Mouse (Mus musculus) kidney, embryonic 16.5 days (tissue): ENCODE data around the gene Pmel. TPM values are rescaled to one million over a fixed set of nuclear protein-coding genes. Genes with fewer than 3 reads are reported as not detected.

Experiments used
- ATAC-seq: fragments of 200-750 bp; cut with Nextera tagmentation; 2 replicates; pipeline ENCODE4 v1.8.0; 2017; ENCODE audit warnings: moderate TSS enrichment; ENCODE audit not compliant: low FRiP score, low TSS enrichment
- H3K27ac ChIP-seq: fragments of 300-500 bp; sonication (generic); 2 replicates; pipeline ENCODE4 v1.5.1; 2014; ENCODE audit warnings: low read length
- H3K27me3 ChIP-seq: fragments of 300-500 bp; sonication (generic); 2 replicates; pipeline ENCODE4 v1.6.1; 2014; ENCODE audit warnings: low read length, control low read depth, mixed read lengths; ENCODE audit not compliant: insufficient read depth
- H3K36me3 ChIP-seq: fragments of 300-500 bp; sonication (generic); 2 replicates; pipeline ENCODE4 v1.6.1; 2014; ENCODE audit warnings: low read length, control low read depth, mixed read lengths; ENCODE audit not compliant: insufficient read depth
- H3K4me1 ChIP-seq: fragments of 300-500 bp; sonication (generic); 2 replicates; pipeline ENCODE4 v1.6.1; 2014; ENCODE audit warnings: low read length, control low read depth, mixed read lengths; ENCODE audit not compliant: insufficient read depth
- H3K4me2 ChIP-seq: fragments of 300-500 bp; sonication (generic); replicated peaks from 2 replicates; pipeline ENCODE4 v1.6.1; 2014; ENCODE audit warnings: low read depth, low read length
- H3K4me3 ChIP-seq: fragments of 300-500 bp; sonication (generic); 2 replicates; pipeline ENCODE4 v1.5.1; 2014; ENCODE audit warnings: mild to moderate bottlenecking, low read length
- H3K9ac ChIP-seq: fragments of 300-500 bp; sonication (generic); replicated peaks from 2 replicates; pipeline ENCODE4 v1.6.1; 2014; ENCODE audit warnings: low read length
- H3K9me3 ChIP-seq: fragments of 300-500 bp; sonication (generic); 2 replicates; pipeline ENCODE4 v1.6.1; 2016; ENCODE audit warnings: low read length, control low read depth
- WGBS: fragments of 180-500 bp; shearing (Covaris S2); extraction: QIAGEN DNeasy Blood & Tissue Kit; methylation state at CpG from one replicate; pipeline ENCODE4 v1.1.7; 2014; 5-methylcytosine and 5-hydroxymethylcytosine counted together
- polyA plus RNA-seq: library from polyadenylated mRNA; unstranded; fragments of >200 nt; fragmentation: Nextera tagmentation; extraction: Ambion mirVana; gene quantifications from 2 replicates; pipeline ENCODE4 v1.2.1, GENCODE M21; 2015

The Pmel gene
- 1.5 and 1.7 TPM in 2 replicates for polyA plus RNA-seq

- Histone ChIP-seq H3K36me3 (peaks cover 35% of the 10 kb centered on the region), H3K27me3 (no peaks in the 10 kb centered on the region), H3K27ac (peak within 1 kb of the TSS; percentile 99), H3K4me3 (peak within 1 kb of the TSS; percentile 94), H3K4me2 (peak within 1 kb of the TSS; percentile 85), H3K9me3 (no peaks in the 10 kb centered on the region), H3K9ac (peak within 1 kb of the TSS; percentile 92), H3K4me1 (peaks cover 25% of the 10 kb centered on the region)
- 3% methylated on average over 4 of the region's 4 CpGs for WGBS
- no peak for ATAC-seq
Measured at GRCm38 (mm10) chr10:128703895-128704294, at the start of gene Pmel. TSS of gene Pmel (plus strand) at chr10:128704195.

DNA sequence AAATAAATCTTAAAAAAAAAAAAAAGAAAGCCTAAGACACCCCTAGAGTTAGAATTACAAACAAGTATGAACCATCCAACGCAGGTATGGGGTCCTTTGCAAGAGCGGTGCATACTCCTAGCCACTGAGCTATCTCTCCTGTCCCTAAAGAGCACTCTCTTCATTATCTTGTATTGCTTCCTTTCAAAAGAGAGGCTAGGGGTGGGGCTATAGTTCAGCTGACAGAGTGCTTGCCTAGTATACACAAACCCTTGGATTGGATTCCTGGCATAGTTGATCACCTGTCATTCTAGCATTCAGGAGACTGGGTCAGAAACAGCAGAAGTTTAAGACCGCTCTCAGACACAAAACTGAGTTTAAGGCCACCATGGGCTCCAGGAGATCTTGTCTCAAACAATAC, 48.7 kb upstream of the Pmel start:
- ATAC-seq, result no peak
- no peak overlapping the region for H3K27ac ChIP-seq

GRCm38 (mm10) chr10:128656731-128657130, 47.3 kb upstream of the Pmel start:
- Histone ChIP-seq H3K27me3 (no peaks in the 10 kb centered on the region), H3K4me2 (no peak overlapping the region), H3K36me3 (no peaks in the 10 kb centered on the region), H3K4me1 (no peaks in the 10 kb centered on the region), H3K9ac (no peak overlapping the region), H3K4me3 (no peak overlapping the region), H3K9me3 (no peaks in the 10 kb centered on the region), H3K27ac (no peak overlapping the region)
- WGBS, result 90% methylated on average over 1 of the region's 1 CpGs
- no peak for ATAC-seq

More for the DNA sequence above, 48.7 kb upstream of the Pmel start:
- Histone ChIP-seq H3K27me3 (no peaks in the 10 kb centered on the region), H3K4me3 (no peak overlapping the region), H3K4me2 (no peak overlapping the region), H3K4me1 (no peaks in the 10 kb centered on the region), H3K9ac (no peak overlapping the region), H3K9me3 (no peaks in the 10 kb centered on the region), H3K36me3 (no peaks in the 10 kb centered on the region)
- 86% methylated on average over 3 of the region's 3 CpGs for WGBS

DNA sequence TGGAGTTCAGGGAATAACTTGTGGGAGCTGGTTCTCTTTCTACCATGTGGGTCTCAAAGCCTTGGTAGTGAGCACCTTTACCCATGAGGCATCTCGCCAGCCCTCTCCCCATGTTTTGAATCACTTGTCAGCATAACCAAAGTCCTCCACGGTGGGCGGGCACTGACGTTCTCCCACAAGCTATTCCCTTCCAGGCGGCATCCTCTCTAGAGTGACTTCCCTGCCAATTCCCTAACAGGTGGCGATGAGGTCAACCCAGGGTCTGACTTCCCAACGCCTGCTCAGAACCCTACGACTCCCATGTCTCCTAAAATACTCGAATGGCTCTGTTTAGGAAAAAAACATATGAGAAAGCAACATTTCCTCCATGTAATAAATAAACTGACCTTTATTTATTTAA, 46.2 kb upstream of the Pmel start:
- H3K4me1 ChIP-seq, result no peaks in the 10 kb centered on the region
- H3K9me3 ChIP-seq, result no peaks in the 10 kb centered on the region
- H3K36me3 ChIP-seq, result no peaks in the 10 kb centered on the region
- no peaks in the 10 kb centered on the region for H3K27me3 ChIP-seq
- no peak for ATAC-seq
- WGBS, result 54% methylated on average over 9 of the region's 9 CpGs
- H3K4me3 ChIP-seq, result no peak overlapping the region
- H3K9ac ChIP-seq, result no peak overlapping the region
- H3K4me2 ChIP-seq, result no peak overlapping the region
- H3K27ac ChIP-seq, result no peak overlapping the region

DNA sequence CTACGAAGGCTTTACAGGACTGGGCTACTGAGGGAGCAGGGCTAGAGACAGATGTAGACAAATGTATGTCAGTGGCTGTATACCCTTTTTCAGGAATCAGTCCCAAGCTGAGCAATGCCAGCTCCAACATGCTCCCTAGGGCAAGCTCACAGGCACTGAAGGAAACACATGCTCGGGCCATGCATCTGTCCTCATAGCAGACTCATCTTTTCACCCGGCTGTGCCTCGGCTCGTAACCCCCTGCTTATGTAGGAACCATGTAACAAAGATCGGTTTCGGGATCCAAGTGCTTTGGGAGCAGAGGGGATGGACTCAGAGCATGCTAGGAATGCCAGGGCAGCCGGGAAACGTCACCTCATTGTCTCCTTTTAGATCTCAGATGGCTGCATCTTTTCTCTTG, 44.5 kb upstream of the Pmel start:
- Histone ChIP-seq H3K27me3 (no peaks in the 10 kb centered on the region), H3K4me3 (no peak overlapping the region), H3K4me2 (no peak overlapping the region), H3K27ac (no peak overlapping the region), H3K9ac (no peak overlapping the region), H3K4me1 (no peaks in the 10 kb centered on the region), H3K9me3 (no peaks in the 10 kb centered on the region), H3K36me3 (no peaks in the 10 kb centered on the region)
- 48% methylated on average over 9 of the region's 9 CpGs for WGBS
- ATAC-seq, result no peak

DNA sequence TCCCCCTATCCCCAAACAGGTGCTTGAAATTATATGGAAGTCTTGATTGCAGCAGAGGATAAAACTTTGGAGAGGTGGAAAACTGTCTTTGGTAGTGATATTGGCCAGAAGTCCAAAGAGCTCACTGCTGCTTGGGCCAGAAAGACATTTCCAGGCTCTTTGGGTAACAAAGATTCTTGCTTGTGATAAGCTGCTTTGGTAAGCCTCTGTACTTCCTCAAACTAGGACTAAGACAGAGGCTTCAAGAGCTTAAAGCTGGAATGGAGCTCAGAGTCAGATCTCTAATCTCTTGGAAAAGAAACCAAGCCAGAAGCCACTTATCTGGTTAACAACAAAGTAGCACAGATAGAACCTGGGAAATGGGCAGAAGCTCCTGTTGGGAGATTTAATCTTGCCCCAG, 41.5 kb upstream of the Pmel start:
- no peak for ATAC-seq
- no peak overlapping the region for H3K4me3 ChIP-seq
- H3K27me3 ChIP-seq, result no peaks in the 10 kb centered on the region
- no peaks in the 10 kb centered on the region for H3K36me3 ChIP-seq
- no peaks in the 10 kb centered on the region for H3K4me1 ChIP-seq
- H3K9ac ChIP-seq, result no peak overlapping the region
- H3K9me3 ChIP-seq, result no peaks in the 10 kb centered on the region
- no peak overlapping the region for H3K4me2 ChIP-seq
- no peak overlapping the region for H3K27ac ChIP-seq

GRCm38 (mm10) chr10:128663441-128664220, 40.4 kb upstream of the Pmel start:
- Histone ChIP-seq H3K4me1 (0 out of 2 replicates have a peak, but pooled peaks cover 3% of the 10 kb centered on the region), H3K4me3 (no peak overlapping the region), H3K4me2 (no peak overlapping the region), H3K27ac (no peak overlapping the region), H3K9ac (no peak overlapping the region), H3K9me3 (no peaks in the 10 kb centered on the region), H3K27me3 (no peaks in the 10 kb centered on the region), H3K36me3 (no peaks in the 10 kb centered on the region)
- 61% methylated on average over 5 of the region's 5 CpGs for WGBS
- ATAC-seq, result no peak

DNA sequence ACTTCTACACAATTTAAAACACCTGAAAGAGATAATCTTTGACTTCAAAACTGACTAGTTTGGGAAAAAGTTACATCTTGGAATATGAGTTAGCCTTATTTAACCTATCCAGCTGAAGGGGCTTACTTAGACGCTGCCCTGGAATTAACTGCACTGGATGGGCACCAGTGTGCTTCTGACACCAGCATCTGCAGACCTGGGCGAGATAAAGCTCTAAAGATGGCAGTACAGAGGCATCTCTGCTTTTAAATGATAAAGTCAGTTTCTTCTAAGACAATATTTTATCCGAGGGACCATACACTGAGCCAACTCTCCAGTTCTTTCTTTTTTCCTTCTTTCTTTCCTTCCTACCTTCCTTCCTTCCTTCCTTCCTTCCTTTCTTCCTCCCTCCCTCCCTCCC, 39.2 kb upstream of the Pmel start:
- Histone ChIP-seq H3K9me3 (no peaks in the 10 kb centered on the region), H3K27me3 (no peaks in the 10 kb centered on the region), H3K27ac (no peak overlapping the region), H3K4me3 (no peak overlapping the region), H3K9ac (no peak overlapping the region), H3K4me2 (no peak overlapping the region), H3K36me3 (no peaks in the 10 kb centered on the region), H3K4me1 (0 out of 2 replicates have a peak, but pooled peaks cover 5% of the 10 kb centered on the region)
- 73% methylated on average over 3 of the region's 3 CpGs for WGBS
- no peak for ATAC-seq

- 84% methylated on average over 3 of the region's 3 CpGs for WGBS
- ATAC-seq, result no peak
Measured at GRCm38 (mm10) chr10:128665307-128665706, 38.7 kb upstream of the Pmel start.

GRCm38 (mm10) chr10:128665806-128666205, 38.2 kb upstream of the Pmel start:
- H3K36me3 ChIP-seq, result no peaks in the 10 kb centered on the region
- H3K4me2 ChIP-seq, result no peak overlapping the region
- no peak overlapping the region for H3K4me3 ChIP-seq
- no peaks in the 10 kb centered on the region for H3K27me3 ChIP-seq
- no peak overlapping the region for H3K27ac ChIP-seq
- H3K9me3 ChIP-seq, result no peaks in the 10 kb centered on the region
- 97% methylated on average over 2 of the region's 2 CpGs for WGBS
- H3K9ac ChIP-seq, result no peak overlapping the region
- 0 out of 2 replicates have a peak, but pooled peaks cover 5% of the 10 kb centered on the region for H3K4me1 ChIP-seq
- ATAC-seq, result no peak

More at GRCm38 (mm10) chr10:128665307-128665706, 38.7 kb upstream of the Pmel start:
- H3K4me2 ChIP-seq, result no peak overlapping the region
- no peaks in the 10 kb centered on the region for H3K9me3 ChIP-seq
- no peaks in the 10 kb centered on the region for H3K27me3 ChIP-seq
- no peak overlapping the region for H3K4me3 ChIP-seq
- H3K27ac ChIP-seq, result no peak overlapping the region
- H3K9ac ChIP-seq, result no peak overlapping the region
- H3K4me1 ChIP-seq, result 0 out of 2 replicates have a peak, but pooled peaks cover 5% of the 10 kb centered on the region
- H3K36me3 ChIP-seq, result no peaks in the 10 kb centered on the region
